Mouse (Mus musculus) skeletal muscle tissue, adult 2 months (tissue): Measurements from ENCODE around the gene Hs2st1.

ENCODE experiments used
- DNase-seq: peaks from one replicate; pipeline ENCODE4 v3.0.0-alpha.2; 2012; ENCODE audit warnings: low read depth, low spot score

The Hs2st1 gene

DNA sequence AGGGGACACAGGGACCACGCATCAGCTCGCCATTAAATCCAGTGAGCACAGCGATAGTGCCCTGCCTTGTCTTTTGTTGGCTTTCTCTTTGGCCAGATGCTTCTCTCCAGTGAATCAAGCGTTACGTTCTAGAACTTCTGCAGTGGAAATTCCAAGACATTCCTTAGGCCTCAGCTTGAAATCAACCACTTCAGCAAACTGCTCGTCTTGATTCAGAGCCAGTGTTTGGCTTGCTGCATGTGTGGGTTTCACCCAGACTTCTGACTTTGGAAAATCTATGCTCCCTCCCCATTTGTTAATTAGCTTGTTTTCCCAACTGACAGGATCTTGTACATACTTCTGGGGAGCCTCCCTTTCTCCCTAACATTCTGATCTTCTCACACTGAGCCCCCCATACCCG lies 16.8 kb upstream of the Hs2st1 start:
- DNase-seq, result no peak

DNA sequence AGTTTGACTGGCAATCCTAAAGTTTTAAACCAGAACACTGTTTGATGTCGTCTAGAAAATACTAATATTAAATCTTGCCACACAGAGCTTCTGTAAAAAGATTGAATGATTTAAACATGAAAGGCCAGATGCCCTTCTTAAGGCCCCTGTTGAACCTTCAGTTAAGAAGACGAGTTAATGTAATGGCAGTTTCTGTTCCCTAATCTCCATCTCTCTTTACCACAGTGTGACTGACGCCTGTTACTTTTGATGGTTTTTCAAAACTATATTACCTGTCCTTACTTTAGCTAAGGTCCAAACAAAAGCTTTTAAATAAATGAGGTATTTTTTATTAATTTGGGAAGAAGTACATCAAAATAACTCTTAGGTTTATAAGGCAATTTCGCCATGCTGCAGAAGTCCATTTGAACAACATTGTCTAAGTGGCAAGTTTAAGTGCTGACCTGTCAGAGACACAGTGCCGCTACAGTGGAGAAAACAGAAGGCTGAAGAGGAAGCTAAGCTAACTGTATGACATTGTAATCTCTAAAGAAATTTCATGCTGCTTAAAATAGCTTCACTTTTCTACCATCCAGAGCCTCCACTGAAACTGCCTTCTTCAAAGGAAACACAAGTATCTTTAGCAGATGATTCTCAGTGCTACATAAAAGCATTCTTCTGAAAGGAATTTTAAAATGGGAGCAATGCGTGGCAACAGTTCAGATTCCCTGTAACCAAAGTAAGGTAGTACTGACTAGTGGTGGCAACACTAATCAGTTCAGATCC lies 15.0 kb upstream of the Hs2st1 start:
- no peak for DNase-seq

DNA sequence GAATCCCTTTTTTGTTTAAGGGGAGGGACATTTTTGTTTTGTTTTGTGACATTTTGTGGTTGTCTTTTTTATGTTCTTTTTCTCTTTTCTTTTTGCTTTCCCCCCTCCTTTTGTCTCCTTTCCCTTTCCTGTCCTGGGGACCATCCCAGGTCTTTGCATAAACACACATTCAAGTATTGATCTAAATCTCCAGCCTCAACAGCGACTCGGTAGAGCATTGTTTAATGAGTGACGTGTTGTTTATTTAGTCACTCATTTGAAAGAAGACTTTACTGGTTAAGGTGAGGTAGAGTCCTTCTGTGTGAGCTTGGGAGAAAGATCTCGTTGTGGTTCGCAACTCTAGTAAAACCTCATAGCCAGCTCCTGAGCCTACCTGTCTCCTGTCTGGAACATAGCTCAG lies 13.8 kb upstream of the Hs2st1 start:
- DNase-seq, result no peak

DNA sequence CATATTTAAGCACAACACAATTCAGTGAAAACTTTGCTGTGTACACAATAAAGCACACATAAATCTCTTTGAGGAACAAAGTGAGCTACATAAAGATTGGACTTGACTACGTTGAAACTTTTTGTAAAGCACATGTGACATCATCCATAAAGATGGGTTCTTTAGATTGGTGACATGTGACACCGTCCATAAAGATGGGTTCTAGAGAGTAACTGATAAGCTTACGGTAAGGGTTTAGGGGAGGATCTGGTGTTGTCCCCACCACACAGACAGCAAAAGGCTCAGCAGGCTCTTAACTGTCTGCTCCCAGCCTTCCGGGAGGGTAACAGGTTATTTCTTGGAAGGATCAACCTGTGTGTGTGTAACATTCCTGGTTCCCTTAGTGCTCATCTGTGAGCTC lies 12.3 kb upstream of the Hs2st1 start:
- DNase-seq, result no peak

DNA sequence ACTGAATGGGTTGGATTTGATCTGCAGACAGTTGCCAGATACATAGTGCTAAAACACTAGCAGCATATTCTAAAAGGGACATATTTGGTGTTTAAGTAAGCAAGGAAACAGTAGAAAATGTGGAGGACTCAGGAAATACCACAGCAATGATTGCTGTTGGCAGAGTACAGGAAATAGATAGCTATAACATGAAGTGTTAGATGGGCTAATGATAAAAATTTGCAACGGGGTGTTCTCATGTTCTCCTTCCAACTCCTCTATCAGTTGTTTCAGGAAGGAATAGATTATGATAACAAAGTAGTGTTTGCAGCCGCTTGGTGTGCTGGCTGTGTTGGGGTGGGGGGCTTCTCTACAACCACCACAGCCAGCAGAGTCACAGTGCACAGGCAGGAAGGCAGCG lies 11.9 kb upstream of the Hs2st1 start:
- DNase-seq, result no peak

DNA sequence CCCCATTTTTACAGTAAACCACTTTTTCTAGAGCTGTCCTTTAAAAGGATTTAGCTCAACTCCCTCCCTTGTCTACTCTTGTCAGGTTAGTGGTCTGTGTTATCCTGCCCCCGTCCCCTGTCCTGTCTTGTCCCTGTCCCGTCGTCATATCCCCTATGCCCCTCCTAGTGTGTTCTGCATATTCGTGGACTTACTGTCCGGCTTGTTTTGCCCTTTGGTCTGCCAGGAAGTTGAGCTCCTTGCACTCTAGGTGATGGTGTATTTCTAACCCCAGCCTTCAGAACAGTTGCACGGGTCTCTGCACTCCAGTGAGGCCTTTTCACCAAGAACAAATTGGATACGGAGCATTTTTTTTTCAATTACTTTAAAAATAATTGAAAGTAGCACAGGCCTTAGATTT lies 10.3 kb upstream of the Hs2st1 start:
- no peak for DNase-seq

DNA sequence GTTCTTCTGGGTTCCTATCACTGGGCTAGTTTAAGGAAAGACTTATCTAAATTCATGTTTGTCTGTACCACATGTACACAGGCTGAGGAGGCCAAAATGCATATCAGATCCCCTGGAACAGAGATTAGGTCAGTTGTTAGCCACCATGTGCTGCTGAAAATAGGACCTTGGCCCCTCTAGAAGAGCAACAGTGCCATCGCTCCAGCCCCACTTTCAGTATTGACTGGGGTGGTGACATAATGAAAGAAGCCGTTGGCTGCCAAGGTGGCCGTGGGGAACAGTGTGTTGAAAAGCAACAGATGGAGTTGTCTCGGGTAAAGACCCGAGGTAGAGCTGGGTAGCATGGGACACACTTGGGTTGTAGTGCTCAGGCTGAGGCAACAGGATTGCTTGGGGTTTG lies 9.8 kb upstream of the Hs2st1 start:
- peak; percentile 51 for DNase-seq

DNA sequence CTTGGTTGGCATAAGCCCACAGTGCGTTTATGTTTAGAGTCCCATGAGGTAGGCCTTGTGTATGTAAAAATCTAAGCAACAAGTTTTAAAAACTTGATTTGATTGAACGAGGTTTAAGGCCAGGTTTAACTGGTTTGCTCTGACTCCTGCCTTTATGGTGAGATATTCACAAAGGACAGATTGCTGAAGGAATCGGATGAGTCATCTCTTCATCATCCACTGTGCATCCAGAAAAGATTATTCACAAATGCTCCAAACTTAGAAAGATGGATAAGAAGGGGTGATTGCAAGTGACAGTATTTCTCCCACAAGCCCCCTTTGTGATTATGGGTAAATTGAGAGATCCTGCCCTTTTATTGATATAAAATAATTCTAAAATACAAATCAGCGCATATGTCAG lies 8.9 kb upstream of the Hs2st1 start:
- DNase-seq, result no peak

DNA sequence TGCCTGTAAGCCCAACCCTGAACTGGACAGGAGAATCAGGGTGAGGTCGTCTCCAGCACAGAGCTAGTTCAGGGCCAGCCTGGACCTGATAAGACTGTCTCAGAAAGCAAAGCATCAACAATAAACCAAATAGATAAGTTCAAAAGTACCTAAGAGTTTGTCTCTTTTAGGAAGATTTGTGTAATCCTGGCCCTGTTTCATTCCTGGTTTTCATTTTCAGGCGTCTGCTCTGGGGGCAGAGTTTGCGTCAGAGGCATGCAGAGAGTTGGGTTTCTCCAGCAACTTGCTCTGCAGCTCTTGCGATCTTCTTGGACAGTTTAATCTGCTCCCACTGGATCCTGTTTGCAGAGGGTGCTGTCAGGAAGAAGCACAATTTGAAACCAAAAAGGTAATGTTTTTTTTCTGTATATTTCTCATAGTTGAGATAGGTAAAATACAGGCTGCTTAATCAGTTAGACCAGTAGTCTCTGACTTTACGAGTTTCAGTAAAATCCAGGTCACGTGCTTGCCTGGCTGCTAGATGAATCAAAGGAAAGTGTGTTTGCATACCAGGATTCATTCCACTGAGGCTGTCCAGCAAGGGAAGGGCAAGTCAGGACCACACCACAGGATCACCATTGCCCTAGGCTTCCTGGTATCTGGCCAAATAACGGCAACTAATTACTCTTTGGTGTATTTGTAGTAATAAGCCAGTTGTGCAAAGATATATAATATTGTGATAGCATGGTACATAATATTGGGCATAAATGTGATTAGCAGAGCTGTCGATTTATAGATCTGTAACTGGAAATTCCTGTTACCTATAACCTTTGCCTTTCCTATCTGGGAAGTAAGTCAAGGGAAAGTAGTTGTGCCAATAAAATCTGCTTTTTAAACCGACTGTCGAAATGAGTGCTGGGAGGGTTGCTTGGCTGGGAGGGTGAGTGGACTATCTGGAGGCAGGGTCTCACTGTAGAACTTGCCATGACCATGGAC lies 7.7 kb upstream of the Hs2st1 start:
- DNase-seq, result no peak

DNA sequence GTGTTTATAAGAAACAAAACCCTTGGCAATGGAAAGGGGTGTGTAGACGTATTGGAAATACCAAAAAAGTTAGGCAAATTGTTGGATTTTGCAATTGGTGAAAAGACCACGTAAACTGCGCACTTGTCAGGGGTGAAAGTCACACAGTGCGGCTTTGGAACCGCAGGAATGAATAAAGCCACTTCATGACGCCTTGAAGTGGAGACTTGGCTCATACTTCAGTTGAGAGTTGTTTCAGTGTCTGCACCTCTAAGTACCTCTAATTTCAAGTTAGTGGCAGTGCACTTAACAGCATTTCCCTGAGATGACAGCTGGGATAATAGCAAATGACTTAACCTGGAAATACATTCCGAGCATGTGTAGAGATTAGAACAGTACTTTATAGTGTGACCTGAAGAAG lies 4.3 kb upstream of the Hs2st1 start:
- no peak for DNase-seq

DNA sequence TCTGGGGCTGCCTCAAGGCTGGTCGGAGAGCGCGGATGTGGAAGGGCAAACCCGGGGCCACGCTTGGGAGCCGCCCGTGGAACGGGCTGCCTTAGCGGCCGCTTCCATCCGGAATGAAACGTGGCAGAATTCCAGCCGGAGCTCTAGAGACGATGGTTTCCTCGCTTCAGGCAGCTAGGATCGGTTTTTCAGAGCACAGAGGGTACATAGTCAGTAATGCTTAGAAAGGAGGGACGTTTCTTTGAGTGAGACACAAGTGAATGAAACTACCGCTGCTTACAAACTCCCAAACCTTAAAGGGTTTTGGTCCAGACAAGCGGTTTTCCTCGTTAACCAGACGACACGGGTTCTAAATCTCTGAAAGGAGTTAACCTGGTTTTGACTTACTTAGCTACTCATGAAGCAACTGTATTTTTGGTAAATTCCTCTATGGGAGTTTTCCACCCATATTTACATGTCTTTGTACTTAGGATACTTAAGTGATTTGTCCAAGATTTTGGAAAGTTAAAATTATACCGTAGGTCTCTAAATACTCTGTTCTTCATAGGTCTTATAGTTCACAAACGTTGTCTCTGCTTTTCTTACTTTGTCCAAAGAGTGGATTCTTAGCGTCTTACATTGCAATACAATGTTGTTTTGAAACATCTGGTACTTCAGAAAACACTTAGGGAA lies 971 bp upstream of the Hs2st1 start:
- DNase-seq, result no peak

DNA sequence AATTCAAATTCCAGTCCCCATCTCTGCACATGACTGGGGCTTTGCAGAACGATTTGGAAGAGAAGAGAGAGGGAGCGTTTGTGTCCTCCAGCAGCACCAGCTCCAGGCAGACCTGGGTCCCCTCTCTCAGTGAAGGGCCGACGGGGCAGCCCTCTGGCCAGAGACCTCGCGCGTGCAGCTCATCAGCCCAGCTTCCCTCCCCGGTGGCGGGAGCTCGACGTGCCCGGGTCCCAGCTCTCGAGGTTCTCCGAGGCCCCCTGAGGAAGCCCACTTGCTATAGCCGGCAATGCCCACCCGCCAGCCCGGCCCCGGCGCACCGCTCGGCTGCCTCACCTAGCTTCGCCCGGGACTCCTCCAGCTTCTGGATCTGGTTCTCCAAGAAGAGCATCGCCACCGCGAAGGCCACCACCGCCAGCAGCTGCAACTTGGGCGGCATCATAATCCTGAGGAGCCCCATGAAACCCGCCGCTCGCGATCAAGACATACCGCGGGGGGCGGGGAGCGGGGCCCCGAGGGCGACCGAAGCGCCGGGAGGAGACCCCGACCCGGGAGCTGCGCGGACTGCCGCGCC lies 495 bp downstream of the Hs2st1 start:
- no peak for DNase-seq

DNA sequence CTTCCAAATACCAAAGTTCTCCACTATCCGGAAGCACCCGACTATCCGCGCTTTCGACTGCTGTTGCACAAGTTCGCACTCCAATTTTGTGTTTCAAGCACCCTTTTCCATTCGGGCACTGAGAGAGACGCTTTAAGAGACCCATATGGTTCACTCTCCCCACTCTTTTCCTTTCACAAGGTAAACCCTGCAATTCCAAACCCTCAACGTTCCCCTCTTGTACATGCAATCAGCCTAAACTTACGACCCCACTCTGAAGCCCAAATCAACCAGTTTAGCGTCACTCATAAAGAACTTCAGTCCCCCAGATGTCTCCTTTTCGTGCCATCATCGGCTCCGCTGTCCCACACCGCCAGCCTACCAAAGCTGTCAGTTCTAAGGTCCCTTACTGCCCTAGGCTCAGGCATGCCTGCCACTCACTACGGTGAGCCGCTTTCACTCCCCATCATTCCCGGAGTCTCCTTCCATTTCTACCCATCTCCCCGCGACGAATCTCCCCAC lies 1.1 kb downstream of the Hs2st1 start:
- DNase-seq, result no peak

DNA sequence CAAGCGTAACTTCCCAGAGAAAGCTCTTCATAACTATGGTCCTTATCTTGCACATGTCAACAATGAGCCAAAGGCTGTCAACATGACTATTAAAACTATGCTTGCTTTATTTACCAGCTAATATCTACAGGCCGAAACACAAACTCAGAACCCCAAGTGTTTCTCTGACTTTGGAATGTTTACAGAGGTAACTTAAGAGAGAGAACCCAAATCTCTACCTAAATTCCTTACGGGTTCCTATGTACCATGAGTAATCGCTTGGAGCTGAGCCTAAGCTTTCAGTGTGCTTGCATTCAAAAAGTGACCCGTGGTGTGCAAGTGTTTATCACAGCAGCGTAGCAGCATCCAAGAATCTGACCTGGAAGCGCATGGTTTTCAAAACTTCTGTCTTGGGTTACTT lies 4.8 kb downstream of the Hs2st1 start:
- no peak for DNase-seq

DNA sequence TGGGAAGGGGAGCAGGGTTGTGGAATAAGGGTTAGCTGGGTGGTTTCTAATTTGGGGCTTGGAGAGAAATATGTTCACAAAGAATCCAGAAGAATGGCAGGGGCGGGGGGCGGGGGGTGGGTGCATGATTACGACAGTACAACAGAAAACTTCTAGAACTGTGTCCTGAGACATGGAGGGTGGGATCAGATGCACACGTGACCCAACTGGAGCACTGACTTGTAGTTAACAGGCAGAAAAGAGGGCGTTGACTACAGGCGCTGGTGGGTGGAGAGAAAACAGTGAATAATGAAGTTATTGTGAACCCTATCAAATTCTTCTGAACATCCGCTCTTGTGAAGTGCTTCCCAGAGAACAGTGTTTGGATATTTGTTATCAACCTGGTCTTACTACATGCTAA lies 6.1 kb downstream of the Hs2st1 start:
- no peak for DNase-seq

DNA sequence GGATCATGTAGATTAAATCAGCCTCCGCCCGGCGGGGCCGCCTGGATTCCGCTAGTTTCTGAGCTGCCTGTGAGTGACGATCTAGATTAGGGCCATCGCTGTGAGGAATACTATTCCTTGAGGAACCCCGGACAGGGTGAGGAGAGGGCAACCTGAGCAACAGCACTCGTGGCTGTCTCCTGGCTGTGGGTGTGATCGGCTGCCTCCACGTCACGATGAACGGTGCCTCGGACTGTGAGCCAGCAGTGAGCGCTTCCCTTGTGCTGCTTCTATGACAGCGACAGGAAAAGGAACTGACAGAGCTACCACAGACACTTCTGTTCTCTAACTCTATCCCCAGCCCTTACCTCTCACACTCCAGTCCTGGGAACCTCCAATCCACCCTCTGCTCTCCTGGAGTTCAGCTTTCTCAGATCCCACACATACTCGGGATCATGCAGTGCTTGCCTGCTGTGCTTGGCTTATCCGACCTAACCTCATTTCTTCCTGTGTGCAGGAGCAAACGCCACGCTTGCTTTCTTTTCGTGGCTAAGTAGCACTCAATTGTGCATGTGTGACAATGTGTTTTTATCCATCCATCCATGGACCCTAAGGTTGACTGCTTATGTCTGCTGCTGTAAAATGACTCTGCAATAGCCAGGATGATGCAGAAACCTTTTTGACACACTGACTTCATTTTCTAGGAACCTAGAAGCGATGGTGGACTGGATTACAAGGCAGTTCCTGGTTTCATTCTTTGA lies 8.3 kb downstream of the Hs2st1 start:
- no peak for DNase-seq

DNA sequence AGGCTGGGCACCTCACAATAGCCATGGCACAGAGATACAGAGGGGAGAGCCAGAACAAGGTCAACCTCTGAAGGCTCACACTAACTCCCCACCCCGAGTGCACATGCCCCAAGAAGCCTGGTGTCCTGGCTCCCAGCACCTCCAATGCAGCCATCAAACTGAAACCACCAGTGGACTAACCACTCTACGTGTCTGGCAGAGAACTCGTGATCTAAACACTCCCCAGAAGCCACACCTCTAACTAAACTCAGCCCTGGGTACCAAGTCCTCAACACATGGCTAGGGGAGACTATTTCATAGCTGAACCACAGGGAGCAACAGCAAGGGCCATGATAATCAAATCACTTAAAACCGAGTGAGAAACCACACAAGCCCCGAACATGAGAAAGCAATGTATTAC lies 11.7 kb downstream of the Hs2st1 start:
- no peak for DNase-seq

DNA sequence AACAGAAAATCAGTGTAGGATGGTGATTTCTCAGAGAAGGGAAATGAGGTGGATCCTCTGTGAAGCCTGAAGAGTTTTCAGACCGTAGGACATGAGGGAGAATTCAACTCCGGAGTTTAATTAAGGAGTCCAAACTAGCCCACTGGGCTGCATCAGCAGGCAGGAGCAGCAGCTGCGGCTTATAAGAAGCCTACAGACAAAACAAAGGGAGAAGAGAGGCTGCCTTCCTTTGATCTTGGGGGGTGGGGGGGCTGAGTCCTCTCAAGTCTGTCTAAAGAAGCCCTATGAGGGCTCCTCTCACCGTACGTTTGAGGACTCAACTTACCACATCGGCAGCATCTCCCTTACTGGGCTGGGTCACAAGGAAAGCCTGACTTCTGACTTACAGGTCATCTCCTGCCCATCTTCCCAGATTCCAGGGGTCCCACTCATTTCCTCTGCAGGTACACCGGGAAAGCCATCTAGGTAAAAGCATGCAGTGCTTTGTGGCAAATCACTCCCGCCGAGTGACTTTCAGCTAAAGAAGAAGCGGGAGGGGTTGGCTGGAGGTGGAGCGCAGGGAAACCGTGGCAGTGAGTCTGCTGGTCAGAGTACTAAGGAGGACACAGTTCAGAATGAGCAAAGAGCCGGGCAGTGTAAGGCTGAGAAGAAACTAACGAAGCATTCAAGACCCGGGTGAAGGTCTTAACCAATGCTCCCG lies 13.2 kb downstream of the Hs2st1 start:
- DNase-seq, result no peak

DNA sequence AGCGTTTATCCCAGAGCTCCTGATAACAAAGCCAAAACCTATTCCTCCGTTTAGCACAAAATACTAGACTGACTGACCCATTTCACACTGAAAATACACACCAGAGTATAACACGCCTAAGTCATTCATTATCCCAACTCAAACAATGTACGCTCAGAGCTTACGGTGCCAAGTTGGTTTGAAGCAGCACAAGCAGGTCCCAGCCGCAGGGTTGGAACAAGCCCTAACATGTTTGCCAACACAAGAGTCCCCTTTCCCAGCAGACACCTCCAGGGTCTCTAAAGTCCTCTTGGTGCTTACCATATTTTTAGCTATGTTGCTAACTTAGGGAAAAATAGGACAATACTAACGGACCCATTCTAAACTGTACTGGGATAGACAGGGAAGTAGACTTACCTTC lies 14.8 kb downstream of the Hs2st1 start:
- no peak for DNase-seq

DNA sequence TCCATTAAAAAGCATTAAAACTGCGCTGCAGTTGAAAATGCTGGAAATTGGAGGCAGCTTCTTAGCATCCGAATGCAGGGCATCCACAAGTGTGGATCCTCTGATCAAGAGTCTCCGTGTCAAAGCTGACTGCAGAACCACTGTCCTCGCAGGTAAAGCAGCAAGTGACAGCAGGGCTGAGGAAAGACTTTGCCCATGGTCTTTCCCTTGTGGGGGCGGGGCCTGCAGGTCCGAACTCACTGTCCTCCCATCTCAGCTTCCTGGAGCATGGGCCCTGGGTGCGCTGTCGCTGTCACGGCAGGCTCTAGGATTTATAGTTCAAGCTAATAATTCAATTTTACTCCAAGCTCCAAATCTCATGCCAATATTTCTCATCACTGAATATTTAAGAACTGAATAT lies 15.5 kb downstream of the Hs2st1 start:
- DNase-seq, result no peak

DNA sequence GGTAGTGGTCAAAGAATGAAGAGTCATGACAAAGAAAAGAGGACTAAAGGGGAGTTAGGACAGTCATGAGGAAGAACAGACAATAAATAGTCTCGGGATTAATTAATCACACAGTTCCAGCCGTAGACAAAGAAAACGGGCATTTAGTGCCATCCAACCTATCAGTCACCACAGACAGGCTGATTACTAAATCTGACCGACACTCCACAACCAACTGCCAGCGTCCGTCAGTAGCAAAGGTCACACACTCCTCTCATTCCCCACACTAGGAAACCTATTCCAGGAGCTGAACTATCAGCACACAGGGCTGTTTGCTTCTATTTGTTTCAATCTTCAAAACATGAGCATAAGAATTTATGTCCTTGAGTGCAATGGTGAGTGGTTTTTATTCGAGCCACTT lies 16.0 kb downstream of the Hs2st1 start:
- peak; percentile 64 for DNase-seq
